Mouse (Mus musculus) spleen, postnatal 0 days (tissue): ENCODE results near the gene Lage3. TPM values are rescaled to one million over a fixed set of nuclear protein-coding genes. Genes with fewer than 3 reads are reported as not detected.

Source experiments
- polyA plus RNA-seq: library from polyadenylated mRNA; unstranded; fragments of >200 nt; fragmentation: Nextera tagmentation; extraction: Ambion mirVana; gene quantifications from 2 replicates; pipeline ENCODE4 v1.2.1, GENCODE M21; 2015

Gene Lage3
- polyA plus RNA-seq, result 74.6 and 77.4 TPM in 2 replicates

GRCm38 (mm10) chrX:74353467-74353770 lies at the start of gene Lage3:
Gene Lage3, minus strand, starts transcription at chrX:74353618.

GRCm38 (mm10) chrX:74392535-74393443 lies 39.4 kb upstream of the Lage3 start, which contains the start of the genes Fam3a and Ikbkg:
Gene Fam3a, minus strand, starts transcription at chrX:74393272.
Gene Ikbkg, plus strand, starts transcription at chrX:74393290.

GRCm38 (mm10) chrX:74372888-74373549 lies 19.6 kb upstream of the Lage3 start, which contains the start of the genes Ubl4a and Slc10a3:
Gene Ubl4a, minus strand, starts transcription at chrX:74373218.
Gene Slc10a3, minus strand, starts transcription at chrX:74373349.

GRCm38 (mm10) chrX:74328725-74329161 lies 24.7 kb downstream of the Lage3 start, which contains the start of gene Plxna3:
Gene Plxna3, plus strand, starts transcription at chrX:74329066.

GRCm38 (mm10) chrX:74312540-74313464 lies 40.6 kb downstream of the Lage3 start, which contains the start of gene Fam50a:
Gene Fam50a, plus strand, starts transcription at chrX:74313033.

GRCm38 (mm10) chrX:74304867-74305700 lies 48.3 kb downstream of the Lage3 start, which contains the start of gene Gdi1:
Gene Gdi1, plus strand, starts transcription at chrX:74304998.

Other genes starting within 250 kb of the Lage3 start
- gene Opn1mw, start 226.2 kb downstream of the Lage3 start, polyA plus RNA-seq, result not detected in 2 replicates
- 8.1 and 9.0 TPM in 2 replicates for gene Mecp2, start 218.3 kb downstream of the Lage3 start, polyA plus RNA-seq
- not detected in 2 replicates for gene Tex28, start 185.8 kb downstream of the Lage3 start, polyA plus RNA-seq
- 0.05 TPM in 1 of 2 replicates, not detected in the other for gene Tktl1, start 176.4 kb downstream of the Lage3 start, polyA plus RNA-seq
- 107 and 134 TPM in 2 replicates for gene Flna, start 103.8 kb downstream of the Lage3 start, polyA plus RNA-seq
- 14.7 and 15.4 TPM in 2 replicates for gene Emd, start 98.9 kb downstream of the Lage3 start, polyA plus RNA-seq
- gene Rpl10, start 82.8 kb downstream of the Lage3 start, polyA plus RNA-seq, result 740 and 747 TPM in 2 replicates
- gene Taz, start 71.7 kb downstream of the Lage3 start, polyA plus RNA-seq, result 42.8 and 48.5 TPM in 2 replicates
- 27.8 and 31.3 TPM in 2 replicates for gene Dnase1l1, start 71.3 kb downstream of the Lage3 start, polyA plus RNA-seq
- gene Atp6ap1, start 56.5 kb downstream of the Lage3 start, polyA plus RNA-seq, result 71.8 and 82.1 TPM in 2 replicates
- gene Gdi1, start 48.6 kb downstream of the Lage3 start, polyA plus RNA-seq, result 59.5 and 73.3 TPM in 2 replicates
- 35.4 and 36.9 TPM in 2 replicates for gene Fam50a, start 40.6 kb downstream of the Lage3 start, polyA plus RNA-seq
- 1.1 and 1.8 TPM in 2 replicates for gene Plxna3, start 24.6 kb downstream of the Lage3 start, polyA plus RNA-seq
- 46.3 and 50.9 TPM in 2 replicates for gene Ubl4a, start 19.6 kb upstream of the Lage3 start, polyA plus RNA-seq
- gene Slc10a3, start 19.7 kb upstream of the Lage3 start, polyA plus RNA-seq, result 9.6 and 11.5 TPM in 2 replicates
- gene Fam3a, start 39.7 kb upstream of the Lage3 start, polyA plus RNA-seq, result 10.6 and 14.6 TPM in 2 replicates
- gene Ikbkg, start 39.7 kb upstream of the Lage3 start, polyA plus RNA-seq, result 11.6 and 14.1 TPM in 2 replicates
- 49.6 and 52.9 TPM in 2 replicates for gene G6pdx, start 75.6 kb upstream of the Lage3 start, polyA plus RNA-seq
- not detected in 2 replicates for gene Gm6880, start 127.8 kb upstream of the Lage3 start, polyA plus RNA-seq
- not detected in 2 replicates for gene Olfr1326-ps1, start 221.3 kb upstream of the Lage3 start, polyA plus RNA-seq
- gene Olfr1325, start 239.1 kb upstream of the Lage3 start, polyA plus RNA-seq, result not detected in 2 replicates